Mouse (Mus musculus): ENCODE data around the gene Wfdc5.

Gene Wfdc5

DNA sequence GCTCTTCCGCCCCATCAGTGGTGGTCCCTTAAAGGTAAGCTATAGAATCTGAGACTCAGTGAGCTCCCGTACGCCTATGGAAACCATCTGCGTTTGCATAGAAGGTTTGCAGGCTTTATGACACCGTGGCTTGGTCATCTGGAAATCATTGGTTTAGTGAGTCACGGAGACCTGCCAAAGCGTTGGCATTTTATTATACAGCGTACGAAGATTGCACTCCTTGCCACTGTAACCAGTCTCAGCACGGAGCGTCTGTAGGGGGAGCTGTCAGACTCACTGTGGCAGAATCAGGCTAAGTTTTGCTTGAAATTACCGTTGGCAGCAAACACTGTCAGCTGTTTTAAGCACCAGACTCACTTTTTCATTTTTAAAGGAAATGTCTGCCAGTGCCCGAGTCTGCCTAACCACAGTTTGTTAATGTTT is 56.0 kb downstream of the Wfdc5 start:
- DNase-seq, result peak; percentile 53

Measured in kidney, adult 11 months (tissue).